Mouse (Mus musculus) retina, postnatal 7 days (tissue): Measurements from ENCODE around the gene Gm28044.
"Not testable (repeated sequence)": the region's sequence is repeated elsewhere in the genome, so short reads cannot be mapped to it uniquely, and the experiment has no call there.

Experiments used
- DNase-seq: peaks from one replicate; pipeline ENCODE4 v3.0.0-alpha.2; 2012; ENCODE audit warnings: low read depth, low spot score

Gm28044 gene

DNA sequence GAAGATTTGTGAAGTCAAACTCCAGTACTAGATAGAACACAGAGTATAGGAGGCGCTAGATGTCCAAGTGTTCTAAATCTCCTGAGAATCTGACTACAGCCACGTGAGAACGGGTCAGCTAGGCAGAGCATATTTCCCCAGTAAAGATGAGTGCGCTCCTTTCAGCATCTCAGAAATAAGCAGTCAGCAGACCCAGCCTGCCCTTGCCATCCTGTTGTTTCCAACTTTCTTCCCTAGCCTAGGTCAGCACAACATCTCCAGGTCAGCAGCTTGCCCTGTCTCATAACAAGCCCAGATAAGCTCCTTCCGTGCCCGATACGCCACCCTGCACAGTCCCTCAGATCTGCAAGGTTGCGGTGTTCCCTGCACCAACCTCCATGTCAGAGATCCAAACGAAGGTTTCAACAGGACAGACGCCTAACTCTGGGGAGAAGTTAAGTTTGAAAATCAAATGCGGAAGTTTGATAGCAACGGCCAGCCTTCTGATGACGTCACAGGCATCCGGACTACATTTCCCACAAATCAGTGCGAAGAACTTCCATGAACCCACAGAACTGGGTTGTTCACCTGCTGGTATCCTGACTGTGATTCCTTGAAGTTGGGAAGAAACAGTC is at the start of gene Gm28044, which contains the start of gene Zfp953:
TSS of gene Gm28044 (minus strand) at position 406 of the 614 bp plus-strand sequence.
TSS of gene Zfp953 (minus strand) at position 475 of the 614 bp plus-strand sequence.
- DNase-seq = peak; percentile 84

DNA sequence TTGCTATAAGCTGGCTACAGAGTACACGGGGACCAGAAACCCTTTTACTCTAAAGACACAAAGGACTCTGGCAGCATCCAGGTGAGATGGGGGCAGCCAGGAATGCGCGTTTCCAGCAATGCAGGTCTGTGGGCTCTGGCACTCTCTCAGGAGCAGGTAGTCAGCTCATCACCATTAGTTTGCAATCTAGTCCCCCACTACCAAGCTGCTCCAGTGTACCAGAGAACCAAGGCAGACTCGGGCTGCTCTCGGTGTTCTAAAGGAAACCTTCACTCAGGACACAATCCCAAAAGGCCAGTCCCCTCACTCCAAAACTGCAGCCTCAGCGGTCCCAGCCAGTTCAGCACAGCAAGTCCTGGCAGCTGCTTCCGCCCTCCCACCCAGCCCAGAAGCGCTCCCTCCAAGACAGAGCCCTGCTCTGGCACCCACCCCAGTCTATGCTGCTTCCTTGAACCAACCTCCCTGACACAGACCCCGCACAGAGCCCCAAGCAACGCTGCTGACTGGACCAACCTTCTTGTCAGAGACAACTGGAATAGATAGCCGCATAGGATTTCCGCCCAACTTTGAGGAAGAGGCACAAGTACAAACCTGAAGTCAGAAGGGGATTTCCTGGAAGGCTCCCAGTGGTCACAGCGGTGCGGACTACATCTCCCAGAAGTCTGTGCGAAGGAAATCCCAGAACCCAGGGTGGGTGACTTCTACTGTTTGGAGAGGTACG is 39.0 kb upstream of the Gm28044 start, which contains the start of gene Zfp429:
TSS of gene Zfp429 (minus strand) at position 637 of the 721 bp plus-strand sequence.
- not testable (repeated sequence) for DNase-seq

DNA sequence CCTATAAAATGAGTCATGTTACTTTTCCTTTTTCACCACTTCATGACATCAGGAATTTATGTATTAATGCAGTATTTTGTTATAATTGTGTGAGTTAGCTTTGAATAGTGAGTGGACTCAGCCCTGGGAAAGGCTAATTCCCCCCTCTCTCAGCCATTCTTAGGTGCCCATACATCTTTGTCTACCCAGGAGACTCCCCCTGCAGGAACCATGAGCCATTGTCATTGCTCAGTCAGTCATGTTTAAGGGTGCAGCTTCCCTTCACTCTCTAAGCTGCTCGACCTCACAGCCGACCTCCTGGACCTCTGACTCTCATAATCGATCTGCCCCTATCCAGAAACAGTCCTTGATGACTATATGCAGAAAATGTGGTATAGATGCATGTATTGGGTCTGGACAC is 15.9 kb upstream of the Gm28044 start:
- DNase-seq = not testable (repeated sequence)

DNA sequence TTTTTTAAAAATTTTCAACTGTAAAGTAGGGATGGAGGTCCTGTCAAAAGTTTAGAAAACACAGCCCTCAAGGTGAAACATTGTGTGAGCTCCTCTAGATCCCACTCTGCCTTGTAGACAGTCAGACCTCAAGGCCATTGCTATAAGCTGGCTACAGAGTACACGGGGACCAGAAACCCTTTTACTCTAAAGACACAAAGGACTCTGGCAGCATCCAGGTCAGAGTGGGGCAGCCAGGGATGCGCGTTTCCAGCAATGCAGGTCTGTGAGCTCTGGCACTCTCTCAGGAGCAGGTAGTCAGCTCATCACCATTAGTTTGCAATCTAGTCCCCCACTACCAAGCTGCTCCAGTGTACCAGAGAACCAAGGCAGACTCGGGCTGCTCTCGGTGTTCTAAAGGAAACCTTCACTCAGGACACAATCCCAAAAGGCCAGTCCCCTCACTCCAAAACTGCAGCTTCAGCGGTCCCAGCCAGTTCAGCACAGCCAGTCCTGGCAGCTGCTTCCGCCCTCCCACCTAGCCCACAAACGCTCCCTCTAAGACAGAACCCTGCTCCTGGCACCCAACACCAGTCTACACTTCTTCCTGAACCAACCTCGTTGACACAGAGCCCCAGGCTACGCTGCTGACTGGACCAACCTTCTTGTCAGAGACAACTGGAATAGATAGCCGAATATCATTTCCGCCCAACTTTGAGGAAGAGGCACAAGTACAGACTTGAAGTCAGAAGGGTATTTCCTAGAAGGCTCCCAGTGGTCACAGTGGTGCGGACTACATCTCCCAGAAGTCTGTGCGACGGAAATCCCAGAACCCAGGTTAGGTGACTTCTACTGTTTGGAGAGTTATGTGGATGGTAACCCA is 14.9 kb upstream of the Gm28044 start, which contains the start of the genes Gm28041 and Zfp456:
TSS of gene Gm28041 (minus strand) at position 684 of the 862 bp plus-strand sequence.
TSS of gene Zfp456 (minus strand) at position 761 of the 862 bp plus-strand sequence.
- DNase-seq = not testable (repeated sequence)

DNA sequence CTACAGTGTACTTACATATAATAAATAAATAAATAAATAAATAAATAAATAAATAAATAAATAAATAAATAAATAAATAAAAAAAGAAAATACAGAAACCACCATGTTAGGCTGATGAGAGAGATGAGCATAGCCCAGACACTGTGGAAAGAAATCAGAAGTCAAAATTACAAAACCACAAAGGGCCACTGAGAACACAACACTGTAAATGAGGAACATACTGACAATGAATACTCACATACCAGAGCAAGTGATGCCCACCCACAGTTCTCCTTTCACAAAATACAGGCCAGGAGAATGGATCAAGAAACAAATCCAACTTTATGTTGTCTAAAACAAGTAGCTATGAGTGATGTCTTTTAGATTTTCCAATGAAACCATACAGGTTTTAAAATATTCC is 8.5 kb downstream of the Gm28044 start:
- DNase-seq = no peak

DNA sequence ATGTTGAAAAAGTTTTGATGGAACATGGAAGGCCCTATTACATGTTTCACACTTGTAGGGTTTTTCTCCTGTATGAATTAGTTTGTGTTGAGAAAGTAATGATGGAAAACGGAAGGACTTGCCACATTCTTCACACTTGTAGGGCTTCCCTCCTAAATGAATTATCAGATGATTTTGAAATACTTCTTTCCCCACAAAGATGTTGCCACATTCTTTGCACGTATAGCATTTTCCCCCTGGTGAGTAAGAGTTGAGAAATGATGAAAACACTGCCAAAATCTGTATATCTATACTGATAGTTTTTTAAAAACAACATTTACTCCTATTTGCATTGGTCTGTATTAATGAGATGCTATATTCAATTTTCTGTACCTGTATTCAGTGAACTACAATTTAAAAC is 16.9 kb downstream of the Gm28044 start:
- no peak for DNase-seq

DNA sequence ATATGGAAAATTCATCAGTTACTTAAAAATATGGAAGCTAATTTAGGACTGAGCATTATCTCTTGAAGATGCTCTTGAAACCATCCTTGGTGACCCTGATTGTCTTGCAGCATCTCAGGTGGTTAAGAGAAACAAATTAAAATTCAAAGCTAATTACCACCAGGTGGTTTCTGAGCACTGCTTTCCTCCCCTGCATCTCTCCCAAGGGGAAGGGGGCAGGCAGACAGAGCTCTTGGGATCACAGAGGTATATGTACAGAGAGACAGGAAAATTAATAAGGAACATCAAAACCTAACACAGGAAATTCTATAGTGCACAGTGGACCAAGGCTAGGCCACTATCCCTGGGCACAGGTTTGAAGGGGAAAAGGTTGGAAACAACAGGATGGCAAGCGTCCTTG is 27.5 kb downstream of the Gm28044 start:
- no peak for DNase-seq

DNA sequence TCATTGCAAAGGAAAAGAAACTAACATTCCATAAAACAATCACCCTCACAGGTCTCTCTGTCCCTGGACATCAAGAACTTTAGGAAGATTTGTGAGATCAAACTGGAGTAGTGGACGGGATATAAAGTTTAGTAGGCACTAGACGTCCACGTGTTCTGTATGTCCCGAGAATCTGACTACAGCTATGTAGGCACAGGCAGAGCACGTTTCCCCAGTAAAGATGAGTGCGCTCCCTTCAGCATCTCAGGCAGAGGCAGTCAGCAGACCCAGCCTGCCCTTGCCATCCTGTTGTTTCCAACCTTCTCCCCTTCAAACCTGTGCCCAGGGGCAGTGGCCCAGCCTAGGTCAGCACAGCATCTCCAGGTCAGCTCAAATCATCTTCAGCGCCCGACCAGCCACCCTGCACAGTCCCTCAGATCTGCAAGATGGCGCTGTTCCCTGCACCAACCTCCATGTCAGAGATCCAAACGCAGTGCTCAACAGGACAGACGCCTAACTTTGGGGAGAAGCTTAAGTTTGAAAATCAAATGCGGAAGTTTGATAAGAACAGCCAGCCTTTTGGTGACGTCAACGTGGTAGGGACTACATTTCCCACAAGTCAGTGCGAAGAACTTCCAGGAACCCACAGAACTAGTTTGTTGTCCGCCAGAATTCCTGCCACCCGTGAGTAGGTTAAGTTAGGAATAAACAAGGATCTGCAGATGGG is 28.2 kb downstream of the Gm28044 start, which contains the start of gene Zfp595:
TSS of gene Zfp595 (minus strand) at position 552 of the 706 bp plus-strand sequence.
- DNase-seq = peak; percentile 46

DNA sequence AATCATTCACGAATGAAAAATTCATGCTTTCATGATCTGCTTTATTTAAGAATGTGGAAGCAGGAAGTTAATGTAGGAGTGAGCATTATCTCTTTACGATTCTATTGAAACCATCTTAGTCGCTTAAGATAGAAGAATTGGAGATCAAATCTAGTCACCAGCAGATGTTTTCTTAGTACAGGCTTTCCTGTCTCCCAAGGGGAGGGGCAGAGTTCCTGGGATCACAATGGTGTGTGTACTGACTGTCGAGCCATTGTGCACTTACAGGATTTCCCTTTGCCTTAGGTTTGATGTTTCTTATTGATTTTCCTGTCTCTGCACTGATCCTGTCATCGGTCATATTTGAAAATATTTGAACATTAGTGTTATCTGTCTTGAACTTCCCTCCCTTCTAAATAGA is 53.6 kb downstream of the Gm28044 start:
- DNase-seq = no peak

DNA sequence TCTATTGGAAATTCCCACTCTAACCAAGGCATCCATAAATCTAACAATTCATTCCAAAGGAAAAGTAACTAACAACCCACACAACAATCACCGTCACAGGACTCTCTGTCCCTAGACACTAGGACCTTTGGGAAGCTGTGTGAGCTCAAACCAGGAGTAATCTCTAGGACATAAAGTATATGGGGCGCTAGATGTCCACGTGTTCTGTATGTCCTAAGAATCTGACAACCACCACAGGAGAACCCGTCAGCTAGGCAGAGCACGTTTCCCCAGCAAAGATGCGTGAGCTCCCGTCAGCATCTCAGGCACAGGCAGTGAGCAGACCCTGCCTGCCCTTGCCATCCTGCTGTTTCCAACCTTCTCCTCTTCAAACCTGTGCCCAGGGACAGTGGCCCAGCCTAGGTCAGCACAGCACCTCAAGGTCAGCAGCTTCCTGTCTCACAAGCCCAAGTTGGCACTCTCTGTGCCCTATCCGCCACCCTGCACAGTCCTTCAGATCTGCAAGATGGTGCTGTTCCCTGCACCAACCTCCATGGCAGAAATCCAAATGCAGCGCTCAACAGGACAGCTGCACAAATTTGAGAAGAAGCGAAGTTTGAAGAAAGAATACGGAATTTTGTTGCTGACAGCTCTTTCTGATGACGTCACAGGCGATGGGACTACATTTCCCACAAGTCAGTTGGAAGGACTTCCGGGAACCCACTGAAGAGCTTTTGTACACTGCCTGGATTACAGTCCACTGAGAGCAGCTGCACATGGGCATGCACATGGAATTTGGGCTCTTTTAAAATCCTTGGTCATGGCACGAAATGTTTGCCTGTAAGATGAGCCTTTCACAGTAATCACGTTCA is 54.3 kb downstream of the Gm28044 start, which contains the start of gene Zfp457:
TSS of gene Zfp457 (minus strand) at position 664 of the 851 bp plus-strand sequence.
- DNase-seq = peak; percentile 81

DNA sequence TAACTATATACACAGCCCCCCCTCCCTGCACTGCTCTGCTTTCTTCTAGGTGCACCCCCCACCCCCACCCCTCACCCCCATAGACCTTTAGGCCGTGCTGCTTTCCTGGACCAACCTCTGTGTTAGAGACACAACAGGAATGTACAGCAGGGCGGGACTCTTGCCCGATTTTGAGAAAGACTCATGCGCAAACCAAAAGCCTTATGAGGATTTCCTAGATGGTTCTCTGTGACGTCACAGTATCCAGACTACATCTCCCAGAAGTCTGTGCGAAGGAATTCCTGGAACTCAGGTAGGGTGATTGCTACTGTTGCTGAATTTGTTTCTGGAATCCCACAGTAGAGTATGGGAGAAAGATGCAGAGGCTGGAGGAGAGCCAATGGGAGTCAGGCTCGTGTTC is 82.0 kb downstream of the Gm28044 start, which contains the start of gene Zfp458:
TSS of gene Zfp458 (minus strand) at position 153 of the 400 bp plus-strand sequence.
- no peak for DNase-seq

DNA sequence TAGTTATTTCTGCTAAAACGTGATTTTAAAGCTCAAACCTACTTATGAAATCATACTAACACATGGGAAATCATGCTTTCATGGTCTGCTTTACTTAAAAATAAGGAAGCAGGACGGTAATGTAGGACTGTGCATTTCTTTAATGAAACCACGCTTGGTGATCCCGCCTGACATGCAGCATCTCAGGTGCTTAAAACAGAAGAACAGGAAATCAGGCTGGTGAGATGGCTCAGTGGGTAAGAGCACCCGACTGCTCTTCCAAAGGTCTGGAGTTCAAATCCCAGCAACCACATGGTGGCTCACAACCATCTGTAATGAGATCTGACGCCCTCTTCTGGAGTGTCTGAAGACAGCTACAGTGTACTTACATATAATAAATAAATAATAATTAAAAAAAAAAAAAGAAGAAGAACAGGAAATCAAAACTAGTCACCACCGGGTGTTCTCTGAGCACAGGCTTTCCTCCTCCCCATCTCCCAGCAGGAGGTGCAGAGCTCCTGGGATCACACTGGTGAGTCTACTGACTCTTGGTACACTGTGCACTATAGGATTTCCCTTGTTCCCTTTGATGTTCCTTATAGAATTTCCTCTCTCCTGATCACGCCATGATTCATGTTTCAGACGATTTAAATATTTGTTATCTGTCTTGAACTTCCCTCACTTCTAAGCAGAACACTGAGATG is 90.8 kb downstream of the Gm28044 start:
- DNase-seq = not testable (repeated sequence)

DNA sequence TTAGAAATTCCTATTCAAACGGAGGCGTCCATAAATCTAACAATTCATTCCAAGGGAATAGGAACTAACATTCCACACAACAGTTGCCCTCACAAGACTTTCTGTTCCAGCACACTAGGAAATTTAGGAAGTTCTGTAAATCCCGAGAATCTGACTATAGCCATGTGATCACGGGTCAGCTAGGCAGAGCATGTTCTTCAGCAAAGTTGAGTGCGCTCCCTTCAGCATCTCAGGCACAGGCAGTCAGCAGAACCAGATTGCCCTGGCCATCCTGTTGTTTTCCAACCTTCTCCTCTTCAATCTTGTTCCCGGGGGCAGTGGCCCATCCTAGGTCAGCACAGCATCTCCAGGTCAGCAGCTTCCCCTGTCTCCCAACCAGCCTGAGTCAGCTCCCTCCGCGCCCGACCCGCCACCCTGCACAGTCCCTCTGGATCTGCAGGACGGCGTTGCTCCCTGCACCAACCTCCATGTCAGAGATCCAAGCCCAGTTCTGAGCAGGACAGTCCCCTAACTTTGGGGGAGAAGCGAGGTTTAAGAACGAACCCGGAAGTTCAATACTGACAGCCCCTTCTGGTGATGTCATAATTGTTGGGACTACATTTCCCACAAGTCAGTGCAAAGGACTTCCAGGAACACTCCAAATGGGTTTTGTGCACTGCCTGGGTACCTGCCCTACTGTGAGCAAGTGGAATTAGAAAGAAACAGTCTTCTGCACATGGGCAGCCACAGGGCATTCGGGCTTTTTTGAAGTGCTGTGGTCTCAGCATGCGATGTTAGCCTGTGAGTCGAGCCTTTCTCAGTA is 91.6 kb downstream of the Gm28044 start:
- peak; percentile 68 for DNase-seq
